Mouse (Mus musculus): Measurements from ENCODE around the gene Frmd4a. TPM values are rescaled to one million over a fixed set of nuclear protein-coding genes. Genes with fewer than 3 reads are reported as not detected.

Frmd4a gene
- total RNA-seq, 4 experiments from 2014 or later = 2.1 to 3.0 (median 2.6) TPM

DNA sequence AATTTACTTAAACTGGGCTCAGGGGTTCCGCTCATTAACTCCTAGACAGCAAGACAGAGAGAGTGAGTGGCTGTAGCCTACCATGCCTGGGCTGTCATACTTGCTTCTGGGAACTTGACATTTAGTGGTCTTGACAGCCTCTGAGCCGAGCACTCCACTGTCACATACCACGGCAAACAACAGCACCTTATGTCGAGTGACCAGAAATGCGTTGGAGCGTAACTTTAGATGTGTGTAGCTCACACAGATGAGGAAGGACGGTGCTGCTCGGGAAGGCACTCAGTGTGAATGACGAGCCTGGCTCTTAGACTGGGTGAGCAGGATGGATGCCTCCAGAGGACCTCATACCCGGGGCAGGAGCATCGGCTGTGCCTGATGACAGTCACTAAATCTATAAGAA, 463.6 kb downstream of the Frmd4a start:
- DNase-seq (ENCODE audit: low spot score in 2 of 2) = no peak

DNA sequence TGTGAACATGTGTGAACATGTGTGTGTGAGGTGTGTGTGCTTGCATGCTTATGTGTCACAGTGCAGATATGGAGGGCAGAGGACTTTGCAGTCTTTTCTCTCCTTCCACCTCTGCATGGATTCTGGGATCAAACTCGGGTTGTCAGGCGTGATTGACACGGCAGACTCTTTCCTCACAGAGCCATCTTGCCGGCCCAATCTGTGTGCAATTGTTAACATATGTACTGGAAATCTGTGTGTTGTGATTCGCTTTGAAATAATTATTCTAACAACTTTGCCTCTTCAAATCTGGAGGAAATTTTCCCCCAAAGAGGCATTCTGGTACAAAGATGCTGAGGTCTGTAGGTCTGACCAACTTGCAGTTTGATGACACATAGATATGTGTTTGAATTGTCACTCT, 468.7 kb downstream of the Frmd4a start:
- DNase-seq (ENCODE audit: low spot score in 2 of 2) = no peak

- no peak for DNase-seq (ENCODE audit: low spot score in 2 of 2)
Observed at GRCm38 (mm10) chr2:4487280-4487679, 469.8 kb downstream of the Frmd4a start.

GRCm38 (mm10) chr2:4490845-4491244, 473.3 kb downstream of the Frmd4a start:
- DNase-seq (ENCODE audit: low spot score in 2 of 2) = no peak

DNA sequence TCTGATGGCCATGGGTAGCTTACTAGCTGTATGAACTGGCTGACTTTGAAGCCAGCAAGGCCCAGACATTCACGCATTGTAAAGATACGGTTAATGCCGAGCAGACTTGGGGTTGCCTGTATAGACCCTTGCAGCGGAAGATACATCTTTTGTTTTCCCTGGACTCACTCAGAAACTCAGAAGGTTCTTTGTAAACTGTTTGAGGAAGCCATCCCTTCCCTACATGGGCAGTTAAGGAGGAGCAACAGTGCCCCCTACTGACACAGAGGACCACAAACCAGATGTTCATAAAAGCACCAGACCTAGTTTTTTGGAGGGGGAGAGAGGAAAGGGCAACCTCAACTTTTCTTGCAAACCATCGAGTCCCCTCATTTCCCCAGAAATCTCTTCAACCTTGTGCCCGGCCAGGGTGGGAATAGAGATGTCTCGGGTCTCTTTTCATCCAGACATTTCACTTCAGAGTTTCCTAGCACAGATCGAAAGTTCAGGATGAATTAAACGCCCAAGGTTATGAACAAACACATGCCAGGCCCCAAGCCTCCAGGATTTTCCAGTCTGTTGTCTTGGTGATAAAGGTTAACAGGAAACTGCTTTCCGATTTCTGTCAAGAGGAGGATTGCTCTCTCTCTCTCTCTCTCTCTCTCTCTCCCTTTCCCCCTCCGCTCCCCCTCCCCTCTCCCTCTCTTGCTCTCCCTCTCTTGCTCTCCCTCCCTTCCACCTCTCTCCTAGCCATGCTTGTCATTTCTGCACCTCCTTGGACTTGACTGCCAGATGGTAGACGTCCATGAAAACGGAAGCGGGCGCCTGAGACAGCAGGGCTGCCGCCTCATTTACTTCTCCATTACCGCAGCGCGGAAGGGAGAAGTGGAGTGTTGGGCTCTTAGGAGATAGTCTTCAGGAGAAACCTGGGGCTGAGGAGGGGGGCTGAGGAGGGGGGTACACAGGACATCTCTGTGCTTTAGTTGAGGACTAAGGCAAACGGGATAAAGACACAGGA, 475.3 kb downstream of the Frmd4a start:
- peak; percentile 56 to 58 for DNase-seq (ENCODE audit: low spot score in 2 of 2)

DNA sequence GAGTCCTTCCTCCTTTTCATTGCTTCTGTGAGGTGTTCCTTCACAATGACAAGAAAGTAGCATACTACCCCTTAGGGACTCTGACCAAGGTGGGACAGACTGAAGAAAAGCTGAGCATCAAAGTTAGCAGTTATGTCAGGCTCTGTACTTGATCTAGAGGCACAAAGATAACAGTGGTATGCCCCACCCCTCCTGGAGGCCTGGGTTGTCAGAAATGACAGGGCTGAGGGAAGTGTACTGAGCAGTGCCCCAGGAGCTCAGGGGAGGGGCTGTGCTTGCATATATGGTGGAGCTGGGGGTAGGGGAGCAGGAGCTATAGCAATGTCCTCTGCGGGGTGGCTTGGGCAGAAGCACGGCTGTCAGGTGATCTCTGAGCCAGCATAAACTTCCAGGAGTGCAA, 477.0 kb downstream of the Frmd4a start:
- DNase-seq (ENCODE audit: low spot score in 2 of 2) = no peak

- DNase-seq (ENCODE audit: low spot score in 2 of 2) = peak in 1 of 2 experiments; percentile 23
Observed at GRCm38 (mm10) chr2:4499257-4499656, 481.7 kb downstream of the Frmd4a start.

DNA sequence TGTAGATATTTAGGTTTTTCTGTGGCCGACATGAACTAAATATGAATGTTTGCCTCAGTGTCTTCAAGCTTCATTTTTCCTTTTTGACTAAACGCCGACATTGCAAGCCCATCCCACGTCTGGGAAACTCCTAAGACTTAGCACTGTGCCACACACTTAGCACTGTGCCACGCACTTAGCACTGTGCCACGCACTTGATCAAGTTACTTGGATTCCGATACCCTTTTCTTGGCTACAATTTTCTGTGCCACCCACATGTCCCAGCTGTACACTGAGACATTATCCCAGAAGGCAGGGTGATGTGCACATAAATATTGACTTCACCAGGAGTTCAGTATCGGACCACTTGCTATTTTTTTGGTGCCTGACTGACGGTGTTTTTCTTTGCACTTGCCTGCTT, 482.4 kb downstream of the Frmd4a start:
- DNase-seq (ENCODE audit: low spot score in 2 of 2) = no peak

DNA sequence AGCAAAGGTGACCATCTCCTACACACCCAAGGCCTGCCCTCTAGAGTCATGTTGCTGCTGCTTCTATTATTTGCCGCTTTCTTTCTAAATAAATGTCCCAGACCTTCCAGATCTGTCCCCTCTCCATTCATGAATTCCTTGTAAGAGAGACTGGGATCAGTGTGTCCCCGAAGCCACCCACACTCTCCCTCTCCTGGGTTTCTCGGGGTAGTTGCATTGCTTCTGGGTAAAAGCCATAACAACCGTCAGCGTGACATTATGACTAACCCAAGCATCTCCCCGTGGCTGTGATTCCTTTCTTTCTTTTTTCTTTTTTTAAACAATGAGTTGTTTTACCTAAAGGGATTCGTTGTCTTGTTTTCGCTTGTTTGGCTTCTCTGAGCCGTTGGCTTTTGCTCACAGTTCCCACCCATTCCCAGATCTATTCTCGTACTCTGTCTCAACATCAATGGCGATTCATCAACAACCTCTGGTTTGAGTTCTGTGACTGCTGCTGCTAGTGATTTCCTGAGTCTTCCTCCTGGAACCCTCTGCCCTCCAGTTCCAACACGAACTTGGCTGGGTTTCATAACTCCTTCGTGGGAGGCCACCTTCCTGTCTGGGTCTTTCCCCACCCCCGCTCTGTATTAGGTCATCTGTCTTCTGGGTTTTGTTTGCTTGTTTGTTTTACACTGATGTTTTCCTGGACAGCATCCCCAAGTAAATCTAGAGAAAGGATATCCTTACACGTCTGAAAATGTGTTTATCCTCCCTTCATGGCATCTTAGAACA, 483.9 kb downstream of the Frmd4a start:
- no peak for DNase-seq (ENCODE audit: low spot score in 2 of 2)

GRCm38 (mm10) chr2:4504413-4504812, 486.9 kb downstream of the Frmd4a start:
- no peak for DNase-seq (ENCODE audit: low spot score in 2 of 2)

DNA sequence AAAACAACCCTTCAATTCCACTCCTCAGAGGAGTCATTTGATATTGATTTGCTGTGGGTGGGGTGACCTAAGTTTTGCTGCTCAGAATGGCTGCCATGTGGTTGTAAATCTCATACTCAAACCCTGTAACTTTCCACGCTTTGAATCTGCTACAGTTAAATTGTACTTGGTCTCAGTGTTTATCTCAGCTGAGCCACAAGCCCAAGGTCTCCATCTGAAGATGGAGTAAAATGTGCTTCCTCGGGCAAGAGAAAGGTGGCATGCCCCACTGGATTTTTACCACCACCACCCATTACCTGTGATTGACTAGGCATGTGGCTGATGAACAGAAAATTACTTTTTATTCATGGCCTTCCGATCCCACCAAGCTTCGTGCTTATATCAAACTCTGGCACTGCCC, 488.2 kb downstream of the Frmd4a start:
- DNase-seq (ENCODE audit: low spot score in 2 of 2) = no peak

DNA sequence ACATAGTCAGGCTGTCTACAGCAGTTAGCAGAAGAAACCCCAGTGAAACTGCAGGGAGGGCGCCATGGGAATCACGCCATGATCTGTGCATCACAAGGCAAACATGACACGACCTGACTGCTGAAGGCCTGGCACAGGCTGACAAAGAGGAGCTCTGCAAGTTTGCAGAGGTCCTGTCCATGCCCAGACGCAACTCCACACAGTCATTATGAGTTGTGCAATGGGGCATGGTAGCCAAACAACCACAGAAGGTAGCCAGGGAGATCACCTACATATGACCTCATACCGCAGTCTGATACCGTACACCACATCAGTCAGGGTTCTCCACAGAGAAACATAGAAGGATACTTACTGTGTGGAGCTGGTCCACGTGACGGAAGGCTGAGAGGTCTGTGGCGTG, 489.1 kb downstream of the Frmd4a start:
- DNase-seq (ENCODE audit: low spot score in 2 of 2) = no peak

DNA sequence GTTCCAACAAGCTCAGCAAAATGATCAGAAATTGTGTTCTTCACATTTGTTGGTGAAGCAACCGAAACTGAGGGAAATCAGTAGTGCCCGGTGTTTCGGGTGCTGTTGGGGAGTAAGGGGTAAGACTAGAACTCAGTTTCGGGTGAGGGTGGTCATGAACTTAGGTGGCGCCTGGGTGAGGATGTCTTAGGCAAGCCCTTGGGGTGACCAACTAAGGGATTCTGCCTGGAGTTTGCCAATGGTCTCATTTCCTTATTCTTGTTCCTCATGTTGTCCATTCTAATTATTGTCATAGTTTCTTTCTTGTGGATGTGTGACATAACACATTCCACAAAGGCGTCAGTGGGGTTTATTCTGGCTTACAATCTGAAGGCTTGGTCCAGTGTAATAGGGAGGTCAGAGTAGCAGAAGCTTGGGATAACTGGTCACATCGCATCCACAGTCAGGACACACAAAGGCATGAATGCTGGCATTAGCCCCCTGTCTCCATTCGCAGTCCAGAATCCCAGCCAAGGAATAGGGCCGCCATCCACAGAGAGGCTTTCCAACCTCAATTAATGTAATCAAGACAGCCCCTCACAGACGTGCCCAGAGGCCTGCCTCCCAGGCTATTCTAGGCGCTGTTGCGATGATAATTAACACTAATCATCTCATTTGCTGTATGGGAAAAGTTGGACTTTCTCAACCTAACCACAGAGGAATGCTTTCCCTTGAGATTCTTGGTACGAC, 490.5 kb downstream of the Frmd4a start:
- no peak for DNase-seq (ENCODE audit: low spot score in 2 of 2)

DNA sequence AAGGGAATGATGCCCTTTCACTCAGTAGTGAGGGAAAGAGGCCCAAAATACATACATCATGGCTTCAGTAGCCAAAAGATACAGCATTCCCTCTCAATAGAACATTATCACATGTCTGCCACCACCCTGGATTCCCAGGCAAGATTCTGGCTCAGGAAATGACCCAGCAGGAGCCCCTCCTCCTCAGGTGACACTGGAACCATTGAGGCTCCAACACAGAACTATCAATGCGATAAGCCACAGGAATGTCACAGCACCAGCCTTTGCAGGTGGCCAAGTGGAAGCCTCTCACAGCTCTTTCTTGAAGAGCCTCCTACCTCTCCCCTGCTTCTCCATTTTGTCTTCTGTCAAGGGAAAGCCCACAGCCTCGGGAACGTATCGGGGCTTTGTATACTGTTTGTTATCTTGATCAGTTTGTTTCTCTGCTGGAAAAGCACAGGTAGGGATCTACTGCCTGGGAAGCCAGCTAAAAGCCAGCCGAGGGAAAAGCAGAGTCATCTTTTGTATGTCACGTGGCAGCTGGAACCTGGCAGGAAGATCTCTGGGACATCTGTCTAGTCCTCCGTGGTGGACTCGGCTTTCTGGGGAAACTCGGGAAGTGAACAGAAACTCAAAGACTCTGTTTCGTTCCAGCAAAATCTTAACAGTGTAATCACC, 491.6 kb downstream of the Frmd4a start:
- DNase-seq (ENCODE audit: low spot score in 2 of 2) = no peak

DNA sequence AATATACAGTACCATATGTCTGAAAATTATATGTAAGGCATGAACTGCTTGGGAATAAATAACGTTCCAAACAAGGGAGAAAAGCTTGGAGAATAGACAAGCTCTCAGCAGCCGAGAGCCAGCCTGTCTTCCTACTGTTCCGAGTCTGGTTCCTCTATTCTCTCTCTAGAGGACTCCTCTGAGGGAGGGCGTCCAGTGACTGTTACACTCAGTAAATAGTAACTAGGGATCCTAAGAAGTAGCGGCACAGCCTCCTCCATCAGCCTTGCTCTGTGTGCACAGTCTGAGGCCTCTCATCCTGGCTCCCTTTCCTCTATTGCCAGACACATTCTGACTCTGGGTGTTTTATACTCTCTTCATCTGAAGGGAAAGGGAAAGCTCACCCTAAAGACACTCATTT, 492.2 kb downstream of the Frmd4a start:
- DNase-seq (ENCODE audit: low spot score in 2 of 2) = no peak

DNA sequence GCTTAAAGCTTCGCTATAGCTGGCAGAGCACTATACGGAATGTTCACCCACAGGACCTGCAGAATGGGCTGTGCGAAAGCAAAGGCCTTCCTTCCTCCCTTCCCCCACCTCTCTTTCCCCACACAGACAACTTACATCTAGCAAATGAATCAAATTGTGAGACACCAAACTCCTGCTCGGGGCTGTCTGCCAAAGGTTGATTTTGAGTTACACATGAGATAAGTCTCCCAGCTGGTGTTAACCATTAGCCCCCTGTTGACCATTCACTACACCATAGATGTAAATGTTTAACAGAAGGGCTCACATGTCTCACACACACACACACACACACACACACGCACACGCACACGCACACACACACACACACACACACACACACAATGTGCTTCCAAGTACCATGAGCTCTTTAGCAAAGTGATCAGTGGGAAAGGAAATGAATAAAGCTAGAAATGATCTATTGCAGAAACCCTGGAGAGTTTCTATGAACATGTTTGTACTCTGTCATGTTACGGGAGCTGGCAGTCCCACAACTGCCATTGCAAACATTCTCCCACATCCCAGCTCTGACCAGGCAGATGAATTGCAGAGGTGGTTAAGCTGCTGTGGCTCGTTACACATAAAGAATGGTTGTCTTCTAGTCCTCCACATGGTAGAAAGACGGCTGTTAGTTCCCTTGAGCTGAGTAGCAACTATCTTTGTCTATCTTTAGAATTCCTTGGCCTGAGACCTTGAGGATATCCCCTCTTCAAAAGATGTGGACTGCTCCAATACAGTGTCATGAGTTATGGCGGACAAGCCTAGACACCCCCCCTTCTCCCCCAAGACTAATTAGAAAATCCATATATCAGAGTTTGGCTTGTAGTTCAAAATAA, 492.9 kb downstream of the Frmd4a start:
- no peak for DNase-seq (ENCODE audit: low spot score in 2 of 2)

DNA sequence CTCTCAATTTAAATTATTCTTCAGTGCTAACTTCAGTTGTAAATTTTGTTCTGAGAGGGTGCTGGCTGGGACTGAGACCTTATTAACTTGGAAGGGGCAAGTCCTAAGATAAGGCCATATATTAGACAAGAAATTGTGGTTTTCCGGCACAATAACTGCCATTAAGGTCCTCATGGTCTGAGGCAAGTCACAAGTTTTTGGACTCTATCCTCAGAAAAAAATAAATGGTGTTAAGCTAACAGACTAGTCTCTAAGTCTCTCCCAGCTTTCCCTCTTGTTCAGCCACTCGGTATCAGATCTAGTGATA, 493.5 kb downstream of the Frmd4a start:
- no peak for DNase-seq (ENCODE audit: low spot score in 2 of 2)

DNA sequence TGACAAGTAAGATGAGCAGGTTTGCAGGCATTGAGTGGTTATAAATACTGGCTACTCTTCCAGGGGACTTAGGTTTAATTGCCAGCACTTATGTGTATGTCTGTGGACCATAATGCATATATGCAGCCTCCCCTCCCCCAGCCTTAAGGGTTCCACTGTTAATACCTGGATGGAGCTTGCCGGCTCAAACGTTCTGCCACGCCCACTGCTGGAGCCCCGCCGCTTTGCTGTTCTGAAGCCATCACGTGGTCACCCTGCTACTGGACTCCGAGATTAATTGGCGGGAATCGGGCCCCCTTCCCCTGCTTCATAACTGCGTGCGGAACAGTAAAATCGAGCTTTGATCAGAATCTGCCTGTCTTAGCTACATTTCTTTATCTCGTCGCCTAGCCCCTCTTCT, 495.1 kb downstream of the Frmd4a start:
- no peak for DNase-seq (ENCODE audit: low spot score in 2 of 2)

DNA sequence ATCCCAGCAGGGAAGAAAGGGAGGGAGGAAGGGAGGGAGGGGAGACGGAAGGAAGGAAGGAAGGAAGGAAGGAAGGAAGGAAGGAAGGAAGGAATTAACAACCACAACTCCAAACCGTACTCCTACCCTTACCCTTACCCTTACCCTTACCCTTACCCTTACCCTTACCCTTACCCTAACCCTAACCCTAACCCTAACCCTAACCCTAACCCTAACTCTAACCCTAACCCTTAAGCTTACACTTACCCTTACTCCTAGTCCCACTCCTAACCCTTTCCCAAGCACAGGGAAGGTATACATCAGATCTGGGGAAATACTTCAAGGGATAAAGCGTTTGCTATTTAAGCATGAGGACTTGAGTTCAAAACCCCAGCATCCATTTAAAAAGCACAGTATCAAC, 498.4 kb downstream of the Frmd4a start:
- no peak for DNase-seq (ENCODE audit: low spot score in 2 of 2)

DNA sequence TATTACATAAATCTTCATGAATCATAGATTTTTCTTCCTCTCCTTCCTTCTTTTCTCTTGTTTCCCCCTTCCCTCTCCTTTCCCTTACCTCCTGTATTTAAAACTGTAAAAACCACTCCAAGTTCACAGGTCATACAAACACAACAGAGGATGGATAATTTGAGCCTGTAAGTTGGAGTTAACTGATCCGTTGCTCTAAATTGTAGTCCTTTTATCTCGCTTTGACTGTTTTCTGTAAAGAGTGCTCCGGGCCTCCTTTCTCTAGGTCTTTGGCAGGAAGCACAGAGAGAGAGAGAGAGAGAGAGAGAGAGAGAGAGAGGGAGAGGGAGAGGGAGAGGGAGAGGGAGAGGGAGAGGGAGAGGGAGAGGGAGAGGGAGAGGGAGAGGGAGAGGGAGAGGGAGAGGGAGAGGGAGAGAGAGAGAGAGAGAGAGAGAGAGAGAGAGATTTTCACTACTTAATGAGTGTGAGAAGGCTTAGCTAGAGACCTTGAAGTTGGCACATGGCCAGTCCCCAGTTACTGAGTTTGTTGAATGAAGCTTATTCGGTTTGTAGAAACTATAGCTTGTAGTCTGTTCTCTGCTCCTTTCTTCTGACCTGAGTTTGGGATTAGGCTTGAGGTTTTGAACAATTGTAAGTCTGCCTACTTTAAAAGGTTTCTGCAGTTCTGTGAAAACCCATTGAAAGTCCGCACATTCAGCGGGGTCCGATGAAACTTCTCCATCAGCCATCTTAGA, 499.5 kb downstream of the Frmd4a start:
- DNase-seq (ENCODE audit: low spot score in 2 of 2) = no peak

Data from gastrocnemius, adult 8-10 months (tissue).